Mouse (Mus musculus) heart, postnatal 10 days (tissue): ENCODE data around the gene Chmp1a. TPM values are rescaled to one million over a fixed set of nuclear protein-coding genes. Genes with fewer than 3 reads are reported as not detected.
"Not testable (repeated sequence)": the region's sequence is repeated elsewhere in the genome, so short reads cannot be mapped to it uniquely, and the experiment has no call there.

Experiments
- DNase-seq, 2 experiments: peaks; one replicate each; pipeline ENCODE4 v3.0.0; 2021
- intact Hi-C: fragments of 180-260 bp; cut with DNase I; formaldehyde crosslinking; loops from one replicate; pipeline ENCODE4 v1.15.1; 2025
- total RNA-seq, 2 experiments: library from RNA; stranded (reverse); gene quantifications; 2 replicates each; pipeline ENCODE4 v1.2.3; 2021

Gene Chmp1a
- total RNA-seq, 2 experiments from 2014 or later = 64.2 to 82.9 TPM

DNA sequence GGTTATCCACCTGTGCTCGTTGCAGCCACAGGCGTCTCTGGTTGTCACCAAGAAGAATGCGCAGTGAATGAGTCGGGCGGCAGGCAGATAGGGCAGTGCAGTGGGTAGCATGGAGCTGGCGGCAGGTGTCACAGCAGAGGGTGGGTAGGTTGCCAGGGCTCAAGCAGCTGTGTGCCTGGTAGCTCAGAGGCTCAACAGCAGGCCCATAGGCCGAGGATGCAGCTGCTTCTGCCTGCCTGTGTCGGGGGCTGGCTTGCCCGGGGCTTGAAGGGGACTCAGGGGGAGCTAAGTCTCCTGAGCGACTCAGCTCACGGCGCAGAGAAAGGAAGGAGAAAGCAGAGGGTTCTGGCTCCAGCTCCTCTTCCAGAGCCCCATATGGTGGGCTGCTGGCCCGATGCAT, 20.7 kb upstream of the Chmp1a start:
- intact Hi-C loops = no loop called here
- no peak for DNase-seq

- intact Hi-C loops = no loop called here
Observed at GRCm38 (mm10) chr8:123232553-123232952, 20.0 kb upstream of the Chmp1a start.

DNA sequence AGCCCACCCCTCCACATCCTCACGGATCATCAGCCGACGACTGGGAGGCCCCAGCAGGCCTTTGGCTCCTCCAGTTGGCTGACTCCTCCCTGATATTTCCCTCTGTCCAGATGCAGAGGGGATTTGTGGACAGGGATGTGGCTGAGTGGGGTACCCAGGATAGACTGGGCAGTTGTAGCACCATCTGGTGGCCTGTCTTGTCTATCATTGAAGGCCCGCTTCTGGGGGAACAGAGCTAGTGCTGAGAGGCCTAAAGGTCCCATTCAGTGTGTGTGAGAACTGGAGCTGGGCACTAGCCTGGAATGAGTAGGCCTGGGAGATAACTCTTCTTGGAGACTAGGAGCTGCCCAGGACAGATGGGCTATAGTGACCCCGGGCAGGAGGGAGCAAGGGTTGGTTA, 19.2 kb upstream of the Chmp1a start:
- DNase-seq = peak; percentile 38 to 51
- intact Hi-C loops = no loop called here

More at GRCm38 (mm10) chr8:123232553-123232952, 20.0 kb upstream of the Chmp1a start:
- no peak for DNase-seq

- DNase-seq, intact Hi-C loops: not testable (repeated sequence)
Observed at GRCm38 (mm10) chr8:123230326-123230725, 17.8 kb upstream of the Chmp1a start.

DNA sequence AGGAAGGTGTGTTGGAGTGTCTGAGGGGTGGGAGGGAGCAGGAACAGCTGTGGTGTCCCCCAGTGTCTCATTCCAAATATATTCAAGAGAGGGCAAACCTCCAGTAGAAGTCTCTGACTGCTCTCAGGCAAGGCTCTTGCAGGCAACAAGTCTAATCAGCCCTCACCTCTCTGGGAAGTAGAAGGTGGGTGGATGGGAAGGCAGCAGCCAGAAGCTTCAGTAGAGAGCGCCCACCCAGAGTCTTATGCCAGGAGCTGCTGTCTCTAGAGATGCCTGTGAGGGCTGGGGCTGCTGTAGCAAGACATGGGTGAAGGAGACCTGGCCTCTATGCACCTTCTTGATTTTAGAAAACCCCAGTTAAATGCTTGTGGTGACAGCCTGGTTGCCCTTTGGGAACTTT, 15.9 kb upstream of the Chmp1a start:
- no peak for DNase-seq
- intact Hi-C loops = no loop called here

DNA sequence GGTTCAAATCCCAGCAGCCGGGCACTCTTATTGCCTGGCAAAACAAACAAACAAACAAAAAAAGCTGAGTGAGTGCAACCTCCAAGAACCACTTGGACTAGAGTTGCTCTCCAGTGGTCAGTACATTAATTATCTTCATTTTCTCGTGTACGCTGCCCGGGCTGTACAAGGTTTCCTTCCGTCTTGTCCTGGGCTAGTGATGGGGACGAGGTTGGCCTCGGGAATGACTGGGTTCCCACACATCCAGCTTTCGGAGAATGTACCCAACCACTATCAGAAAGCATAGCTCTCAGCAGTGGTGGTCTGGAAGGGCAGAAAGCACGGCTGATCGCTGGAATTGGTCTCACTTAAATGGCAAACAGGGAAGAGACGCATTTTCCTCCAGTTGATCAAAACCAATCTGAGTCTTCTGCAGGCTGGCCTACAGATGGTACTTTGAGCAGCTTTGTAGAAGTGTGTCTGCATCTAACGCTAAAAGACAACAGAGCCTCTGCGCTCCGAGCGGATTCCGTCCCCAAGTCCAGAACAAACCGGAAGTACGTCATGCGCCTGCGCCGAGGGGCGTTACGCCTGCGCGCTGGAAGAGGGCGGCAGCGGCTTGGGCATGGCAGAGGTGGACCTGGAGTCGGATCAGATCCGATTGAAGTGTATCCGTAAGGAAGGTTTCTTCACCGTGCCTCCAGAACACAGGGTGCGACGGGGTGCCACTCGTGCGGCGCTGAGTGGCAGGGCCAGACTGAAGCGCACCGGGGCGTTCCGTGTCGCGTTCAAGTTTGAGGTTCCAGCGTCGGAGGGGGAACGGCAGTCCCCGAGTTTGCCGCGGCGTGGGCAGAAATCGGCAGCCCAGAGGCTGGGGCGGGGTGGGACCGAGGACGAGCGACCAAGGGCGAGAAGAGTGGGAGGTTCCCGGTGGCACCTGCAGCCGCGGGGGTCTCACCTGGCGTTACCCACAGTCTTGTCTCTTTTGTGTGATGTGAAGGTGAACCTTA, 12.0 kb upstream of the Chmp1a start, which contains the start of gene Cdk10:
TSS of gene Cdk10 (plus strand) at position 565 of the 989 bp plus-strand sequence.
- intact Hi-C loops = no loop called here
- peak; percentile 95 to 98 for DNase-seq

DNA sequence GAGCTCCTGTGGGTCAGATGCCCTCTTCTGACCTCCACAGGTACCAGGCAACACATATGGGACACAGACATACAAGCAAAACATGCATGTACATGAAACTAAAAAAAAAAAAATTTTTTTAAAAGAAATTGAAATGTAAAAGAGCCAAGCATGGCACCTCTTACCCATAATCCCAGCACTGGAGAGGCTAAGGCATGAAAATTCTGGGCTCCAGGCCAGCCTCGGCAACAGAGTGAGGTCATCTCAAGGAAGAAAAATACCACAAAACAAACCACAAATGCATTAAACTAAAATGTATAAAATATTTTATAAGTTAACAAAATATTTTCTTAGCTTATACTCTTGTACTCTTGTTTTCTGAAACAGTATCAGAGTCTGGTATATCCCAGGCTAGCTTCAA, 8.4 kb upstream of the Chmp1a start:
- intact Hi-C loops = no loop called here
- DNase-seq = no peak

- DNase-seq = peak; percentile 66 to 79
Observed at GRCm38 (mm10) chr8:123215430-123215829, 2.9 kb upstream of the Chmp1a start.

GRCm38 (mm10) chr8:123213118-123213772, 682 bp upstream of the Chmp1a start:
- peak in 1 of 2 experiments; percentile 36 for DNase-seq
- intact Hi-C loops = loop anchor here (5.0 to 10.0 kb wide), 2 partner anchors 39 to 738 kb away; partner anchors contain the start of genes Ctu2, Rnf166, Vps9d1 and Zfp276

More at GRCm38 (mm10) chr8:123215430-123215829, 2.9 kb upstream of the Chmp1a start:
- intact Hi-C loops = loop anchor here (10.0 kb wide), 1 partner anchor 741 kb away; the partner anchor contains the start of genes Ctu2 and Rnf166

- intact Hi-C loops = loop anchor here (5.0 to 10.0 kb wide), 2 partner anchors 40 to 737 kb away; partner anchors contain the start of genes Ctu2, Rnf166, Vps9d1 and Zfp276
Observed at GRCm38 (mm10) chr8:123211876-123212275, 687 bp downstream of the Chmp1a start.

DNA sequence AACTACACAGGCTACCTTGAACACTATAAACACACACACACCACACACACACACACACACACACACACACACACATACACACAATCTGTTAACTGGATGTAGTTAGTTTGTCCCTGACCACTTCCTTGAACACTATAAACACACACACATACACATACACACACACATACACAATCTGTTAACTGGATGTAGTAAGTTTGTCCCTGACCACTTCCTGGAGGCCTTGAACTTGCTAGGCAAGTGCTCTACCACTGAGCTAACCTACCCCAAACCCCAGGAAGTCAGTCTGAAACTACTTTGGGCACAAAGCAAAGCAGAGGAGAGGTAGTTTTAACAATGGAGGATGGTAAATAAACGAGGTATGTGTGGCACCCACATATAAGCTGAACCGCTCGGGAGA, 9.0 kb downstream of the Chmp1a start:
- intact Hi-C loops = loop anchor here (2.0 kb wide), 1 partner anchor 97 kb away; no protein-coding TSS in a partner anchor
- no peak for DNase-seq

More at GRCm38 (mm10) chr8:123211876-123212275, 687 bp downstream of the Chmp1a start:
- DNase-seq = no peak

- peak; percentile 77 to 86 for DNase-seq
- intact Hi-C loops = loop anchor here (2.0 kb wide), 1 partner anchor 95 kb away; no protein-coding TSS in a partner anchor
Observed at GRCm38 (mm10) chr8:123202288-123202687, 10.3 kb downstream of the Chmp1a start.

GRCm38 (mm10) chr8:123199864-123200263, 12.7 kb downstream of the Chmp1a start:
- DNase-seq = no peak
- intact Hi-C loops = loop anchor here (5.0 to 10.0 kb wide), 3 partner anchors 295 to 585 kb away; partner anchors contain the start of genes Galns and Trappc2l

DNA sequence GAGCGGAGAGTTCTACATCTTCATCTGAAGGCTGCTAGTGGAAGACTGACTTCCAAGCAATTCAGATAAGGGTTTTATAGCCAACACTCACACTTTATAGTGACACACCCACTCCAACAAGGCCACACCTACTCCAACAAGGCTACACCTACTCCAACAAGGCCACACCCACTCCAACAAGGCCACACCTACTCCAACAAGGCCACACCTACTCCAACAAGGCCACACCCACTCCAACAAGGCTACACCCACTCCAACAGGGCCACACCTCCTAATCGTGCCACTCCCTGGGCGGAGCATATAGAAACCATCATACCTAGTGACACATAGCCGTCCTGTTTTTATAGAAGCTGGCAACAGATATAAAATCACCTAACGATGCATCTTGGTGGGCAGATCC, 15.5 kb downstream of the Chmp1a start:
- DNase-seq = not testable (repeated sequence)
- intact Hi-C loops = loop anchor here (5.0 to 10.0 kb wide), 3 partner anchors 292 to 582 kb away; partner anchors contain the start of genes Galns and Trappc2l

- no peak for DNase-seq
- intact Hi-C loops = loop anchor here (10.0 kb wide), 2 partner anchors 289 to 579 kb away; partner anchors contain the start of genes Galns and Trappc2l
Observed at GRCm38 (mm10) chr8:123193771-123194170, 18.8 kb downstream of the Chmp1a start.

GRCm38 (mm10) chr8:123191908-123192307, 20.7 kb downstream of the Chmp1a start:
- intact Hi-C loops = loop anchor here (10.0 kb wide), 2 partner anchors 287 to 577 kb away; partner anchors contain the start of genes Galns and Trappc2l
- DNase-seq = no peak

DNA sequence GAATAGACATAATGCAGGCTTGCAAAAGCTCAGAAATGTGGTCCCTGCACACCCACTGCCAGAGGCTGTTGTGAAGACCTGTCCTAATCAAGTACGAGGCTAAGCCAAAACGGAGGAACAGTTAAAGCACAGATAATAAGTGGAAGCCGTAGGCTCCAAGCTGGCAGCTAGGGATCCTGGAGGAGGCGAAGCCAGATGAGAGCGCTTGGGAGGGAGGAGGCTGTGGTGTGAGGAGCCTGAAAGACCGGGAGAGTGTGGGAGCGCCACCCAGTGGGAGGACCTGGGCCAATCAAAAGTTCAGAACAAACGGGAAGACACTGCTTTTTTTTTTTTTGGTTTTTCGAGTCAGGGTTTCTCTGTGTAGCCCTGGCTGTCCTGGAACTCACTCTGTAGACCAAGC, 21.9 kb downstream of the Chmp1a start:
- DNase-seq = peak; percentile 81 to 90
- intact Hi-C loops = loop anchor here (1.0 to 10.0 kb wide), 3 partner anchors 45 to 576 kb away; partner anchors contain the start of genes Galns and Trappc2l

DNA sequence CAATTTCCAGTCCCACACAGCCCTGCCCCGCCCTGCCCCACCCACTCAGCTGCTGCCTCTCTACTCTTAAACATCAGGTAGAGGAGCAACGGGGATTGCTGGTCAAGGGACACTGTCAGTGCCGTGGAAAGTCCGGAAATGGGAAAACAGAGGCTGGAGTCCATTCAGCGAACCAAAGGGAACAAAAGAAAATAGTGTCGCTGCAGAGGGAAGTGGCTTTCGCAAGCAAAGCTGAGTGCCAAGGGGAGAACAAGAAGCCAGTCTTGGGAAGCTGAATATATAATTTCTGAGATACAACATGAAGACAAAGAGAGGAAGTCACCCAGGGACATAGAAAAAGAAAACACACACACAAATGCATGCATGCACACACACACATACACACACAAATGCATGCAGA, 23.7 kb downstream of the Chmp1a start:
- intact Hi-C loops = no loop called here
- DNase-seq = no peak

DNA sequence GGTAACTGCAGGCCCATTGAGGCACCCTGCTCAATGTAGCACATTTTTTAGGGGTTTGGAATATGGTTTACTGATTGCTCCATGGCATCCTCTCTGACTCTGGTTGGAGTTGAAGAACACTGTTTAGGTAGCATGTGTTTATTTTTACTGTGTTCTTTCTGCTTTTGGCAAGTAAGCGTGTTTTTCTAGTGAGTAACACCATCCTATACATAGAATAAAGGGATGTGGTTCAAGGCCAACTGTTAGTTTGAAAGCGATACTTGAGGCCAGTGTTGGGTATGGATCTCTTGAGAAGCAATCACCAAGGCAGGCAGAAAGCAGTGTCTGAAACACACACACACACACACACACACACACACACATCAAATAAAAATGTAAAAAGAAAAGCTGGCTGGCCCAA, 24.6 kb downstream of the Chmp1a start:
- intact Hi-C loops = no loop called here

More for the DNA sequence above, 24.6 kb downstream of the Chmp1a start:
- DNase-seq = no peak
